Mouse (Mus musculus) adrenal gland (tissue): ENCODE results near the gene Prrc2a.

ENCODE experiments used
- intact Hi-C: fragments of 180-260 bp; cut with DNase I; formaldehyde crosslinking; loops from one replicate; pipeline ENCODE4 v1.15.1; 2025

Prrc2a gene

GRCm38 (mm10) chr17:35163326-35164081 lies 1.2 kb downstream of the Prrc2a start:
- intact Hi-C loops: no loop called here

DNA sequence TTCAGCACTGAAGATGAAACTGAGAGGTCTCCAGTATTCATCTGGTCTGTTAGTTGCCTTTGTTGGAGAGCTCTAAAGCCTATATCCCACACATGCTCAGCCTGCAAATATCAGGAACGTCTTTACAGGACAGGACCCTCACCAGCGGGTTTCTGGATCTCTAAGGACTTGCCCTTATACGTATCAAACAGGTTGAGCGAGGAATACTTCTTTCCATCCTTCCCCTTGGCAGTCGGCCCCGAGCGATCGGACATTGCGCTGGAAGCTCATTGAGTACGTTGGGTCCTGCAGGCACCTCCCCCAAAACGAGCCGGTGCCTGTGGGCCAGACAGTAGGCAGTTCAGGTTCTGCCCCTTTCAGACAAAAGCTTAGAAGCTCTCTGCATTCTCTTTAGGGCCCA lies 2.0 kb downstream of the Prrc2a start:
- intact Hi-C loops: no loop called here

DNA sequence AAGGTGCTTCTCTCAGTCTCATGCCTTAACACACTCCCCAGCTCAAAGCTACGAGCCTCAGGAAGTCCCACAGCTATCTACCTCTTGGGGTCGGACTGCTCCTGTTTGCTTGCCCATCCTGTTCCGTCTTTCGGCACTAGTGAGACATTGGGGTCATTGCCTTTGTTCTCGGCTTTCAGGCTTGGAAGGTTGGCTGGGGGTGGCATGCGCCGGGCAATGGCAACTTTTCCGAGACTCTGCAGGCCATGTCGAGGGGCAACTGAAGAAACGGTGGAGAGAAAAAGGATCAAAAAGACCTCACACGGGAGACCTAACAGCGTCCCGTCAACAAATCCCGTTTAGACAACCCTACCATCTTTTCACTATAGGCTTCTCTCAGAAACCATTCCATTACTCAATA lies 2.6 kb downstream of the Prrc2a start:
- intact Hi-C loops: no loop called here

DNA sequence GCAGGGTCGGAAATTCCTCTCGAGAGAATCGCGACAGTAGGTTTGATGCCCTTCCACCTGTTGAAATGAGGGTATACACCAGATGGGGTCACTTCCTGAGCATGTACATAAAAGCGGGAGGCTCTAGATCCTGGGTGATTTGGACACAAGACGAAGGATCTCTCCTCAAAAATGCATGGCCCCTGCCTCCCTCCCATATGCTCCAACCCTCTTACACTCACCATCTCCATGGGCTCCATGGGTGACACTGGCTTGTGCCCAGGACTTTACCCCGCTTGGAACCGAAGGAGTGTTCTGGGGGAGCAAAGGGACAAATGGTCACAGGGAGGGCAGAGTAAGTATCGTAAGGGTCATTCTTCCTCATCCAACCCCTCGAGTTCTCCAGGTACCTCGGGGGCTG lies 3.3 kb downstream of the Prrc2a start:
- intact Hi-C loops: no loop called here

GRCm38 (mm10) chr17:35159638-35160037 lies 5.1 kb downstream of the Prrc2a start:
- intact Hi-C loops: no loop called here

GRCm38 (mm10) chr17:35158850-35159593 lies 5.7 kb downstream of the Prrc2a start:
- intact Hi-C loops: no loop called here

DNA sequence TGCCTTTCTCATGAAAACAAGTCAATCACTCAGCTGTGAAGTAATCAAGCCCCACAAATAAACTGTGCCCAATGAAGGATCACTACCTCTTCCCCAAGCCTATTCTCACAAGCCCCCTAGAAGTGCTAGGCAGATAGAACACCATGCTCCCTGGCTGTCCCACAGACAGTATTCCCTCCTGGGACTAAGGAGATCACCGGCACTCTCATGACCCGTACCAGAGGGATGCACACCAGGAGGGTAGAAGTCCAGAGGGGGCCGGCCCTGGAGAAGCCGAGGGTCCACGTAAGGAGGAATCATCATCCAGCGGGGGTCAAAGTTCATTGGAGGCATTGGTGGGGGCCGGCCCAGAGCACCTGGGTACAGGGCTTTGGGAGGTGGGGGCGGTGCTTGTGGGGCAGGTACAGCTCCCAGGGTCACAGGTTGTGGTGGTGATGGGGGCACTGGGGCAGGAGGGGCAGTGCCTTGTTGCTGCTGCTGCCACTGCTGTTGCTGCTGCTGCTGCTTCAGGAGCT lies 7.0 kb downstream of the Prrc2a start:
- intact Hi-C loops: no loop called here

DNA sequence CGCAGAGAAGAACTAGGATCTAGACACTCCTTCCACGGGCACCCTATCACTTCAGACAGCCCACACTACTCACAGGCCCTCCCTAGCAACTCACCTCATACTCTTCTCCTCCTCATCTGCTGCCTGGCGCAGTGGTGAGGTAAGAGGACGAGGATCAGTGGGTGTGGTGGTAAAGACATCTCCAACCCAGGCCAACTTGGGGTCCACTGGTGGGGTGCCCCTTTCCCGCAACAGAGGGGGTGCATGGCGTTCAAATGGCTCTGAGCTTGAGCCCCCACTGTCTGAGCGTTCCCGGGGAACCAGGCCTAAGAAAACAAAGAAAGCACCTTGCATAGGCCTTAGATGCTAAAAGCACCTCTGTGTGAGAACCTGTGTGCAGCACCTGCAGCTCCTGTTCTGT lies 7.4 kb downstream of the Prrc2a start:
- intact Hi-C loops: no loop called here

DNA sequence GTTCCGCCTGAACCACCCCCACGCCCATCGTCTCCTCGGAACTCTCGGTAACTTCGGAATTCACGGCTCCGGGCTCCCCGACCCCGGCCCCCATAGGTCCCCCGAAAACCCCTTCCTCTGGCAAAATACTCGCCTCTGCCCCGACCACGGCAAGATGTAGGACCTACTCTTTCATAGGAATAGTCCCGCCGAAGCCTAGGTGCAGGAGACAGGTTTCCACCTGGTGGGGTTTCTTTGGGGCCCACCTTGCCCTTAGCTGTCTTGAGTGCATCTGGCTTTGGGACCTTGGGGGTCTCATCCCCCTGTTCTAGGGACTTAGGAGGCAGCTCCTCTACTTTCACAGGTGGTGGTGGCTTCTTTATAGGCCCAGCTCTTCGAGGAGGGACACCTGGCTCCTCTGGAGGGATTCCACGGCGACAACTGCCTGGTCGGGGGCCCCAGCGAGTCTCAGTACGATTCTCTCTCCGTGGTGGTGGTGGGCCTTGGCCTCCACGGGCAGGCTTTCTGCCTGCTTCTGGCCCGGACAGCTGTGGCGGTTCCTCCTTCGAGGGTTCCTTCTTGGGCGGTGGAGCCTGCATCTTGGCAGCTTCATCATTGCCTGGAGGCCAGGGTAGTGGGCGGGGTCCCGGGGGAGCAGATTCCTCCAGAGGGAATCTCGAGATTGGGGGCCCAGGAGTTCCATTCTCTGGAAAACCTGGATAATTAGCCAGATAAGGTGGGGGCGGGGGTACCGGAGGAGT lies 8.1 kb downstream of the Prrc2a start:
- intact Hi-C loops: no loop called here

- intact Hi-C loops: no loop called here
These were observed 9.2 kb downstream of the Prrc2a start for GRCm38 (mm10) chr17:35155451-35155850.

GRCm38 (mm10) chr17:35154616-35155015 lies 10.1 kb downstream of the Prrc2a start:
- intact Hi-C loops: no loop called here

DNA sequence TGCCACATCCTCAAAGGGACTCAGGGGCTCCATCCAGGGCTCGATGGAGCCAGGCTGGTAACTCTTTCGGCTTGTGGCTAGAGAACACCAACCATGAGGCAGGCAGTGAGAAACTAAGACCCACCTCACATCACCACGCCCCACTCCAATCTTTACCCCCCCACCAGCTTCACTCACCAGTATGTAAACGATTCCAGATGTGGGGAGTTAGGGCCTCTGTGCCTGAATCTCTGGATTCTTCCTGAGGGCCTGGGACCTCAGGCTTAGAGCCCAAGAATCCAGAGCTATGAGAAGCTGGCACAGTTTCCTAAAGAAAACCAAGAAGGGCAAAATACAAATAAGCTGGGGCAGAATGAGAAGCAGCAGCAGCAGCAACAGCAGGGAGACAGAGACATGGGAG lies 10.8 kb downstream of the Prrc2a start:
- intact Hi-C loops: no loop called here

- intact Hi-C loops: no loop called here
These were observed 11.6 kb downstream of the Prrc2a start for GRCm38 (mm10) chr17:35153077-35153476.

- intact Hi-C loops: no loop called here
These were observed 12.6 kb downstream of the Prrc2a start for GRCm38 (mm10) chr17:35152121-35152520.

- intact Hi-C loops: no loop called here
These were observed 16.6 kb downstream of the Prrc2a start for GRCm38 (mm10) chr17:35147922-35148639.

GRCm38 (mm10) chr17:35147348-35147747 lies 17.3 kb downstream of the Prrc2a start:
- intact Hi-C loops: no loop called here

DNA sequence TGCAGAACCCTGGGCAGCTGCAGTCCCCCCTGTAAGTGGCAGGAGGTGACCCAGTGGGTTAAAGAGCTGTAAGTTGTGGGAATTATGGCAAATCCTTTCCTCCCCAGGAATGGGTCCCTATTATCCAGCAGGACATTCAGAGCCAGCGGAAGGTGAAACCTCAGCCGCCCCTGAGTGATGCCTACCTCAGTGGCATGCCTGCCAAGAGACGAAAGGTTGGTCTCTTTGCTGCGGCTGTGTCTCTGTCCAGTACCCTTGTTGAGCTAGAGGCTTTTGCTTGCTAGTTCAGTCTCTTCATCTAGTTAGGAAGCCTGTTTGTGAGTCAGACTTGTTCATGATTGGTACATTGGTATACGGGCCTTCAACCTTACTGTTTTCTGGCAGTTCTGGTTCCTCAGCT lies 18.6 kb downstream of the Prrc2a start:
- intact Hi-C loops: no loop called here

DNA sequence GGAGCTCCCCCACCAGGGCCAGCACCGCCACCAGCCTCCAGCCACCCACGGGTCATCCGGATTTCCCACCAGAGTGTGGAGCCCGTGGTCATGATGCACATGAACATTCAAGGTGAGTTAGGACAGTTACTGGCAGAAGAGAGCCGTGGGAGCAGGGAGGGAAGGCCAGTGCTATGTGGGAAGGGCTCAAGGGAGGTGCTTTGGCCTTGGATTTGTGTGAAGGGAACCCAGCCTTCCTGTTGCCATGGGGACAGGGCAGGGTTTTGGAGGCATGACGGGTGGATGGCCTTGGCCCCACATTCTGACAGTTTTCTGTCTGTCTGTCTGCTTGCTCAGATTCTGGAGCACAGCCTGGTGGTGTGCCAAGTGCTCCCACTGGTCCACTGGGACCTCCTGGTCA lies 22.7 kb downstream of the Prrc2a start:
- intact Hi-C loops: no loop called here

GRCm38 (mm10) chr17:35140490-35140996 lies 24.2 kb downstream of the Prrc2a start:
- intact Hi-C loops: no loop called here

GRCm38 (mm10) chr17:35139269-35139668 lies 25.4 kb downstream of the Prrc2a start:
- intact Hi-C loops: no loop called here
